Mouse (Mus musculus) CD8-positive naive resting alpha-beta T cell, adult 2 months (primary cell): Measurements from ENCODE around the gene Rhbdl3.
"Not testable (repeated sequence)": the region's sequence is repeated elsewhere in the genome, so short reads cannot be mapped to it uniquely, and the experiment has no call there.

Experiments used
- DNase-seq, 2 experiments: peaks; one replicate each; pipeline ENCODE4 v3.0.0; 2022; ENCODE audit warnings: low read depth in 2 of 2, low spot score in 2 of 2

The Rhbdl3 gene

GRCm38 (mm10) chr11:80312049-80312448, 11.3 kb downstream of the Rhbdl3 start:
- DNase-seq: no peak

- no peak for DNase-seq
These were observed 11.9 kb downstream of the Rhbdl3 start for GRCm38 (mm10) chr11:80312565-80312964.

GRCm38 (mm10) chr11:80313462-80313861, 12.8 kb downstream of the Rhbdl3 start:
- DNase-seq: no peak

DNA sequence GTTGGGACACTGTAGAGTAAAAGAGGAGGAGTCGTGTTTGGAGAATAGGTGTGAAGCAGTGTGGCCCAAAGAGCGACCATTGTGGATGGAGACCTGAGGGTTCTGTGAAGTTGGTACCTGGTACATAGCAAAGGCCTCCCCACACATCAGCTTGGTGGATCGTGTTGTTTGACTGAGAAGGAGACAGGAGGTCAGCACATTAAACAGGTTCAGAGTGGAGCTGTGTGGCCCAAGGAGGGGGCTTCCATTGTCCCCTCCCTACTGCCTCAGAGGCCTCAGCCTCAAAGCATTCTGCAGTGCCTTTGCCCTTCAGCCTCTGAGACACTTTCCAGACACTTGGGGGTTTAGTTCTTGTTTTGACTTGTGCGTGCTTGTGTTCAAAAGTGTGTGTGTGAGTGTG, 13.2 kb downstream of the Rhbdl3 start:
- DNase-seq: no peak

- no peak for DNase-seq
These were observed 15.3 kb downstream of the Rhbdl3 start for GRCm38 (mm10) chr11:80315743-80316639.

DNA sequence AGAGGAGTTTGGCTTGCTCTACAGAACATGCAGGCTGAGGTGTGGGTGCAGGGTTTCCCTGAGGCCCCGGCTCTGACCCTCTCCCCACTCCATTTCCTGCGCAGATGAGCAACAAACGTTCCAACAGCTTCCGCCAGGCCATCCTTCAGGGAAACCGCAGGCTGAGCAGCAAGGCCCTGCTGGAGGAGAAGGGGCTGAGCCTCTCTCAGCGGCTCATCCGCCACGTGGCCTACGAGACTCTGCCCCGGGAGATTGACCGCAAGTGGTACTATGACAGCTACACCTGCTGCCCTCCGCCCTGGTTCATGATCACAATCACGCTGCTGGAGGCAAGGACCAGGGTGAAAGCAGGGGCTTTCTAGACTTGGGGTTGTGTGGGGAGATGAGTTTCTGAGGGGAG, 22.5 kb downstream of the Rhbdl3 start:
- DNase-seq: peak; percentile 13 to 26

- no peak for DNase-seq
These were observed 23.9 kb downstream of the Rhbdl3 start for GRCm38 (mm10) chr11:80324636-80325035.

DNA sequence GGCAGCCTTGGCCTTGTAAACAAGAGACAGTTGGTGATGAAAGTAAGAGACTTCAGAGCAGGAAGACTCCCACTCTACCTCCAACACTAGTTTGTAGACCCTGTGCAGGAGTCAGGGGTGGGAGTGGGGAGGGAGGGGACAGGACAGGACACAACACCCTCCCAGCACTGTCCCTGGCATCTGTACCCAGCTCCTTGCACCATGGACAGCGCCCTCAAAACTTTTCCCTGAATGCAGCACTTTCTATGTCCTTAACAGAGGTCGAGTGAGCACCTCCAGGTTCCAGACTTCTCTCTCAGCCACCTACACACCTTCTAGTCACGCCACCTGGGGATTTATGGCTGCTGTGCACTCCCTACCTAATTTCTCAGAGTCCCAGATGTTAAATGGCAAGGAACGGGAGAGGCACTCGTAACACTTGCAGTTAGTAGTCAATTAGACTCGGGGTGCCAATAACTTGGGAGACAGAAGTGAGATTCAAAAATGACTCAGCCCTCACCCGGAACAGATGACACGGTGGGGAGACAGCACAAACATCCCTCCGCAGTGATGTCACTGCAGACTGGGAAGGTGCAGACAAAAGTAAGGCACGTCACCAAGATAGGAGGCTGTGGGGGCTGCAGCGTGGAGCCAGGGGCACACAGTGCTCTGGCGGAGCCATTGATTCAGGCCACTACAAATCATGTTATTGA, 32.1 kb downstream of the Rhbdl3 start:
- DNase-seq: no peak

- DNase-seq: no peak
These were observed 35.1 kb downstream of the Rhbdl3 start for GRCm38 (mm10) chr11:80335609-80336350.

GRCm38 (mm10) chr11:80336351-80336730, 35.6 kb downstream of the Rhbdl3 start:
- DNase-seq: no peak

DNA sequence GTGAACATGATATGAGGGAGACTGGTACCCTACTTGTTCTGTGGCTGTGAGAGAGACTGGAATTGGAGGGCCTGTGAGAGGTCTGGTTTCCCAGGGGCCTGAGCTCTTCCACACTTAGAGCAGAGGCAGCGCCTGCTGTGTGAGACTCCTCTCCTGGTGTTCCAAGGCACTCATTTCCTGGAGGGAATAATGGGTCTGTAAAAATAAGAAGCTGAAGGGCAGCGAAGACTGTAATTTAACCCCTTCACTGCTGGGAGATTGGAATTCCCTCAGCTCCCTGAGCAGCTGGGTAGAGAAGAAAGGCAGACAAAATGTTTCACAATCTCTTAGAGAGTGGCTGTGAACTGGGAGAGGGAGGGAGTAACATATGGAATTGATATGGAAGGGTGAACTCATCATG, 41.8 kb downstream of the Rhbdl3 start:
- DNase-seq: no peak

- DNase-seq: peak; percentile 71 to 82
These were observed 51.2 kb downstream of the Rhbdl3 start for GRCm38 (mm10) chr11:80351832-80352430.

DNA sequence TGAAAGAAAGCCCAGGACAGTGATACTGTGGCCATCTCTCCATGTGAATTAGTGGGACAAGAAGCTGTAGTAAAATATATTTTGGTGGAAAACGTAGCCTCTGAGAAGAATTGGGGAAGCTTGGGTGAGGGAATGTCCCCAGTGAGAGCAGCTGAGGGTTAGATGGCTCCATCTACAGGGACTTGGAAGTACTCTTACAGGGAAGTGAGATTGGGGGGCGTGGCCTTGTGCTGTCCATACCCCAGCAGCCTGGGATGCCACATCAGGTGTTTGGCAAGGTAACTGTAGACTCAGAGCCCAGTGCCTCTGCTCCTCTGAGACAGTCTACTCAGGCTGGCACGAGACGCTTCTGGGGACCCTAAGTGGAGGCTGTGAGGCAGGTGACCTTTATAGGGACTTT, 54.1 kb downstream of the Rhbdl3 start:
- no peak for DNase-seq

GRCm38 (mm10) chr11:80368949-80369348, 68.2 kb downstream of the Rhbdl3 start:
- no peak for DNase-seq

- no peak for DNase-seq
These were observed 75.9 kb downstream of the Rhbdl3 start for GRCm38 (mm10) chr11:80376651-80377050.

DNA sequence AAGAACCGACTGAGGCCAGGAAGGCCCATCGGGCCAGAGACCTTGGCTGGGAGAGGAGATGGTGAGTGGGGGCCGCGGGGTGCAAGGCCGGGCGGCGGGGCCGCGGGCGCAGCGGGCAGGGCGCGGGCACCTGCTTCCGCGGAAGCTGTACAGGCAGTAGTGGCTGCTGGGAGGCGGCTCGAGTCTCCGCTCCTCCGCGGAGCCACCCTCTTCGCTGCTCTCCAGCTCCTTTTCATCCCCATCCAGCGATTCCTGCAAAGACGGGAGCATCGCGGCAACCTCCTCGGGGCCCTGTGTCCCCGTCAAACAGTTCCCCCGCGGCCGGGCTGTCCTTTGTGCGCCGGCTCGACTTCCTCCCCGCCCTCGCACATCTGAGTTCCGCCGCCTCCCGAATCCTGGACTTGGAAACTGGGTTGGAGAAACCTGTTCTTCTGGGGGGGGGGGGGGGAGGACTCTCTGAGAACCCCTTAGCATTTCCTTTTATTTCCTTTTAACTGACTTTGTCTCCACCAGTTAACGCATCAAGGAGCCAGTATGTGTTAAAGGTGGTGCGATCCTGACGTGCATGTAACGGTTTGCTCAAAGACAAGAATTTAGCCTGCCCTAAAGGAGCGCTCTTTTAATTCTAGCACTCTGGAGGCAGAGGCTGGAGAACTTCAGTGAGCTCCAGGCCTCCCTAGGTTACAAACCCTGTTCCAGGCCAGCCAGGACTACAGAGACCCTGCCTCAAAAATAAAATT, 77.2 kb downstream of the Rhbdl3 start, which contains the start of gene 5730455P16Rik:
Gene 5730455P16Rik, minus strand, starts transcription at position 323 of the 740 bp plus-strand sequence.
- peak; percentile 76 to 77 for DNase-seq

DNA sequence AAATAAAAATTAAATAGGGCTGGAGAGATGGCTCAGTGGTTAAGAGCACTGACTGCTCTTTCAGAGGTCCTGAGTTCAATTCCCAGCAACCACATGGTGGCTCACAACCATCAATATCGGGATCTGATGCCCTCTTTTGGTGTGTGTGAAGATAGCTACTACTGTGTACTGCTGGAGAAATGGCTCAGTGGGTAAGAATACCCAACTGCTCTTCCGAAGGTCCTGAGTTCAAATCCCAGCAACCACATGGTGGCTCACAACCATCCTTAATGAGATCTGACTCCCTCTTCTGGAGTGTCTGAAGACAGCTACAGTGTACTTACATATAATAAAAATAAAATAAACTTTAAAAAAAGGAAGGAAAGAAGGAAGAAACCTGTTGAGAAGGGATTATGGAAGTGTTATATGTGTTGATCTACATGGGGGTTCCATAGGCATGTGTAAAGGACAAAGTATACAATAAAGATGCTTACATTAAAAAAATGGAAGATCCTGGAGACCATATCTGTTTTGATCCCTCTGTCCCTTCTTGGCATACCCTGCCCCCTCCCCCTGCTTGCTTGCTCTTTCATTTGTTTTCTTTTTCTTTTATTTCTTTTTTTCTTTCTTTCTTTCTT, 77.8 kb downstream of the Rhbdl3 start:
- not testable (repeated sequence) for DNase-seq

DNA sequence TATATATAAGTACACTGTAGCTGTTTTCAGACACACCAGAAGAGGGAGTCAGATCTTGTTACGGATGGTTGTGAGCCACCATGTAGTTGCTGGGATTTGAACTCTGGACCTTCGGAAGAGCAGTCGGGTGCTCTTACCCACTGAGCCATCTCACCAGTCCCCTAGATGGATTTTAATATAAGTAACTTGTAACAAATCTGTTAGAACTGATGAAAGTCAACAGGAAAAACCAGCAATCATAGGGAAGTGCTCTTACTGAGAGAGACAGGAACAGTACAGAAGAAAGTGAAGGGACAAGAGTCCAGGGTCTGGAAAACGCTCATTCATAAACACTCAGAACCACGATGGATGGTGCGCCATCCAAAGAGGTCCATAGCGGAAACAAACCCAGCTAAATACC, 78.5 kb downstream of the Rhbdl3 start:
- DNase-seq: not testable (repeated sequence)

- DNase-seq: peak; percentile 21 to 49
These were observed 81.9 kb downstream of the Rhbdl3 start for GRCm38 (mm10) chr11:80382626-80383018.

DNA sequence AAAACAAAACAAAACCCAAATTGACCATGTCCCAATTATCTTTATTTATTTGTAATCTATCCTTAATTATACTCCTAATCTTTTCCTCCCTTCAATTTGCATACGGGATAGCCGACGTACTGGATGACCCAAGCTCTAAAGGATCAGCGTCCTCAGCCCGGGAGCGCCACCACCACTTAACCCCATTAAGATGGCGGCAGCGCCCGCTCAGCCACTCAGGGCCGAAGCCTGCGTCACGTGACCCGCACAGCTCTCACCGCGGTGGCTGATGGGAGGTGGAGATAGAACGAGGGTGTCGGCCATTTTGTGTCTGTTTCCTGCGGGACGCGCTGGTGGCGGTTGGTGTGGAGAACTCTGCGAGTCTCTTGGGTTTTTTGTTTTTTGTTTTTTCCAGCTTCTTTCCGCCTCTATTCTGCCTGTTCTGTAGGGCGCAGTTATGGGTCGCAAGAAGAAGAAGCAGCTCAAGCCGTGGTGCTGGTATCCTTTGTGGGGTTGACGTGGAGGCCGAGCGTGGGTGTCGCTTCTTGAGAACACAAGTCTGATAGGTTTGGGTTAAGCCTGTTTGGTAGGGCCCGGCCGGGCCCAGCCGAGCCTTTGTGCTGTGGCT, 82.4 kb downstream of the Rhbdl3 start, which contains the start of gene Zfp207:
Gene Zfp207, plus strand, starts transcription at position 261 of the 607 bp plus-strand sequence.
- peak; percentile 94 to 96 for DNase-seq
